Mouse (Mus musculus) MEL (cell line): Measurements from ENCODE around the gene Grwd1.

Source experiments
- CTCF ChIP-seq, 3 experiments: IDR thresholded peaks in 2 of 3; conservative IDR thresholded peaks in 1 of 3; 2 replicates each; pipeline ENCODE4 v1.5.1; 2011 to 2012; ENCODE audit warnings: low read length in 3 of 3, low read depth in 2 of 3, mild to moderate bottlenecking in 2 of 3, improper control_type of control experiment in 1 of 3, inconsistent platforms in 1 of 3, mixed read lengths in 1 of 3, moderate library complexity in 1 of 3; ENCODE audit not compliant: control insufficient read depth in 1 of 3, insufficient read depth in 1 of 3, poor library complexity in 1 of 3, severe bottlenecking in 1 of 3
- E2F4 ChIP-seq: IDR thresholded peaks from 2 replicates; pipeline ENCODE4 v1.6.1; 2011; ENCODE audit warnings: low read depth, low read length, improper control_type of control experiment, borderline replicate concordance
- ELF1 ChIP-seq: IDR thresholded peaks from 2 replicates; pipeline ENCODE4 v1.6.1; 2014; ENCODE audit warnings: low read depth, mild to moderate bottlenecking, inconsistent platforms, low read length, improper control_type of control experiment, moderate library complexity
- EP300 ChIP-seq, 2 experiments: IDR thresholded peaks; 2 replicates each; pipeline ENCODE4 v1.6.1; 2011; ENCODE audit warnings: improper control_type of control experiment in 2 of 2, low read length in 2 of 2, low read depth in 1 of 2, mild to moderate bottlenecking in 1 of 2
- GABPA ChIP-seq: IDR thresholded peaks from 2 replicates; pipeline ENCODE4 v1.6.1; 2012; ENCODE audit warnings: low read depth, mild to moderate bottlenecking, inconsistent platforms, low read length, improper control_type of control experiment, moderate library complexity
- GATA1 ChIP-seq: IDR thresholded peaks from 2 replicates; pipeline ENCODE4 v1.6.1; 2011; ENCODE audit warnings: low read depth, low read length, improper control_type of control experiment
- MAZ ChIP-seq: IDR thresholded peaks from 2 replicates; pipeline ENCODE4 v1.6.1; 2012; ENCODE audit warnings: low read depth, mild to moderate bottlenecking, inconsistent platforms, low read length, improper control_type of control experiment
- POLR2A ChIP-seq, 2 experiments: IDR thresholded peaks; 2 replicates each; pipeline ENCODE4 v1.6.1; 2011 to 2012; ENCODE audit warnings: low read length in 2 of 2, mild to moderate bottlenecking in 2 of 2, control low read depth in 1 of 2, improper control_type of control experiment in 1 of 2, low read depth in 1 of 2, moderate library complexity in 1 of 2; ENCODE audit not compliant: control insufficient read depth in 1 of 2, insufficient read depth in 1 of 2, poor library complexity in 1 of 2
- POLR2AphosphoS2 ChIP-seq: IDR thresholded peaks from 2 replicates; pipeline ENCODE4 v1.6.1; 2011; ENCODE audit warnings: low read length, improper control_type of control experiment
- RCOR1 ChIP-seq: IDR thresholded peaks from 2 replicates; pipeline ENCODE4 v1.6.1; 2012; ENCODE audit warnings: low read depth, mild to moderate bottlenecking, inconsistent platforms, low read length, improper control_type of control experiment
- TCF12 ChIP-seq: IDR thresholded peaks from 2 replicates; pipeline ENCODE4 v1.6.1; 2014; ENCODE audit warnings: low read depth, mild to moderate bottlenecking, inconsistent platforms, low read length, improper control_type of control experiment, moderate library complexity
- ZKSCAN1 ChIP-seq: IDR thresholded peaks from 2 replicates; pipeline ENCODE4 v1.6.1; 2012; ENCODE audit warnings: low read depth, mild to moderate bottlenecking, inconsistent platforms, low read length, improper control_type of control experiment, moderate library complexity

DNA sequence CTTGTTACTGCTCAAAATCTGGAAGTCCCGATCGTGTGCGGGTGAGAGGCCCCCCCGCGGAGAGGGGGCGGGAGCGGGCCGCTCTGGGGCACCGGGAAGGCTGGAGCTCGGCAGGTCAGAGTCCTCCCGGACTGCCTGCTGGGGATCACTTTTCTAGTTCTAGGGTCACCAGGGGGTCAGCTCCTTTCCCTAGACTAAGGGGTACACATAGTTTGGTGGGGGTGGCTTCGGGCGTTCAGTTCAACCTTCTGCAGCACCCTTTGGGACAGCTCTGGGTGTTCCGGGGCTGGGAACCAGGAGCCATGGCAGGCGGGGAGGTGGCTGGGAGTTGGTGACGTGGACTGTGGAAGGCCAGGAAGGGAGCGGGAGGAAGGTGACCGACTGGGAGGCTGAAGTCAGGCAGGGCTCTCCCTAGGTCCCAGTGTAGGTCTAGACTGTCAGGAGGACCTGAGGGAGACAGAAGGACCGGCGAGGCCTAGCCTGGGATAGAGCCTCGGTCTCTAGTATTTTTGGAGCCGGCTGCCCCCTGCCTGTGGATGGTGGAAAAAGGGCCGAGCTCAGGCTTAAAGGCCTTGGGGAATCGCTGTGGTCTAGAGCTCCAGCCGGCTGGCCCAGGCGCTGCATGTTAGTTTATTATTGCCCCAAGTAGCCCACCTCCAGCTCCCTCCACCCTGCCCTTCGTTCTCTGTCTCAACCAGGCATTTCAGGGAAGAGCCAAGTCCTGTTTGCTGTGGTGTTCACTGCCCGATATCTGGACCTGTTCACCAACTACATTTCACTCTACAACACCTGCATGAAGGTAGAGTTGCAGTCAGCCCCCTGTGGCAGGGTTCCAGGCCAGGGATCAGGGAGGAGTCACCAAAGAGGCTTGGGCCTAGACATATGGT lies 42.6 kb upstream of the Grwd1 start:
- peak in 1 of 3 experiments; percentile 21; a peak in 2 of 6 replicates for TF ChIP-seq CTCF (IDR thresholded peaks at IDR 0.05 in 2 of 3, conservative IDR thresholded peaks at IDR 0.05 in 1 of 3; ENCODE audit: control insufficient read depth in 1 of 3, insufficient read depth in 1 of 3, low read depth in 2 of 3, low read length in 3 of 3, poor library complexity in 1 of 3, severe bottlenecking in 1 of 3)
- TF ChIP-seq POLR2A (IDR thresholded peaks at IDR 0.05; ENCODE audit: control insufficient read depth in 1 of 2, insufficient read depth in 1 of 2, low read depth in 1 of 2, low read length in 2 of 2, poor library complexity in 1 of 2): no peak; a peak in 2 of 4 replicates
- 0 out of 2 replicates have a peak, but pooled peaks have one; percentile 41 for TF ChIP-seq ELF1
- no peak for TF ChIP-seq E2F4
- 0 out of 4 replicates have a peak, but pooled peaks of 1 of the 2 experiments have one; percentile 11 for TF ChIP-seq EP300 (IDR thresholded peaks at IDR 0.05; ENCODE audit: low read depth in 1 of 2, low read length in 2 of 2)
- no peak for TF ChIP-seq RCOR1
- TF ChIP-seq POLR2AphosphoS2: no peak; the same call in 1 of the 2 replicates
- no peak for TF ChIP-seq TCF12
- no peak for TF ChIP-seq ZKSCAN1
- 0 out of 2 replicates have a peak, but pooled peaks have one; percentile 46 for TF ChIP-seq MAZ
- no peak for TF ChIP-seq GATA1
- TF ChIP-seq GABPA: no peak
